Mouse (Mus musculus): ENCODE data around the gene Apobec3. TPM values are rescaled to one million over a fixed set of nuclear protein-coding genes. Genes with fewer than 3 reads are reported as not detected.
"Not testable (repeated sequence)": the region's sequence is repeated elsewhere in the genome, so short reads cannot be mapped to it uniquely, and the experiment has no call there.

Gene Apobec3
- polyA plus RNA-seq, 1 experiment from 2014 or later = 7.6 TPM

DNA sequence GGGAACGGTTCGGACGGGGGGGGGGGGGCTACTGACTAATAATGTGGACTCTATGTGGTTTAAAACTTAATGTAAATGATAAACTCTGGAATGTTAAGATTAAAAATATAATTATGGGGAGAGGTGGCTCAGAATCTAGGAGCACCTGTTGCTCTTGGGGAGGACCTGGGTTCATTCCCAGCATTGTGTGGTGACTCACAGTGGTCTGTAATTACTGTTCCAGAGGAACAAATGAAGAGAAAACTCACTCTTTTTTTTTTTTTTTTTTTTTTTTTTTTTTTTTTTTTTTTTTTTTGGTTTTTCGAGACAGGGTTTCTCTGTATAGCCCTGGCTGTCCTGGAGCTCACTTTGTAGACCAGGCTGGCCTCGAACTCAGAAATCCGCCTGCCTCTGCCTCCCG is 48.0 kb downstream of the Apobec3 start:
- H3K4me1 ChIP-seq (ENCODE audit: control insufficient read depth, insufficient read depth, low read length); H3K27ac ChIP-seq (replicated peaks; ENCODE audit: low read depth, low read length); H3K4me3 ChIP-seq (ENCODE audit: low read depth, low read length); H3K36me3 ChIP-seq (replicated peaks; ENCODE audit: control insufficient read depth, insufficient read depth, low read depth, low read length); H3K9ac ChIP-seq (replicated peaks; ENCODE audit: low read length); H3K4me2 ChIP-seq (ENCODE audit: low read depth, low read length); H3K27me3 ChIP-seq (ENCODE audit: control insufficient read depth, insufficient read depth, low read length); ATAC-seq (replicated peaks; ENCODE audit: insufficient number of reproducible peaks, low FRiP score, low TSS enrichment, low read depth); H3K9me3 ChIP-seq (replicated peaks; ENCODE audit: control insufficient read depth, low read length); DNase-seq (ENCODE audit: low spot score): not testable (repeated sequence)
- WGBS = 80% methylated on average over 4 of the region's 7 CpGs

DNA sequence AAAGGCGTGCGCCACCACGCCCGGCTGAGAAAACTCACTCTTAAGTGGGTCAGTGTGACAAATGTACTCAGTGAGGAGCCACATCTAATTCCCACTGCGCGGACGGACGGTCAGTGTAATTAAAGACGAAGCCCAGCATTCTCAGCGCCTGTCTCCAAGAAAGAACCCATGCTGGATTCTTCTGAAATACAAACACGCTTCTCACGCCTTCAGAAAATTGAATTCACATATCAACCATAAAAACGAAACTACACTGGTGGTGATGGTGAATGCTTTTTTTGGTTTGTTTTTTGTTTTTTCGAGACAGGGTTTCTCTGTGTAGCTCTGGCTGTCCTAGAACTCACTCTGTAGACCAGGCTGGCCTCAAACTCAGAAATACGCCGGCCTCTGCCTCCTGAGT is 48.5 kb downstream of the Apobec3 start:
- no peak overlapping the region for H3K27ac ChIP-seq (replicated peaks; ENCODE audit: low read depth, low read length)
- H3K36me3 ChIP-seq (replicated peaks; ENCODE audit: control insufficient read depth, insufficient read depth, low read depth, low read length) = no peaks in the 10 kb centered on the region
- H3K9ac ChIP-seq (replicated peaks; ENCODE audit: low read length) = no peak overlapping the region
- H3K4me1 ChIP-seq (ENCODE audit: control insufficient read depth, insufficient read depth, low read length) = no peaks in the 10 kb centered on the region
- no peaks in the 10 kb centered on the region for H3K27me3 ChIP-seq (ENCODE audit: control insufficient read depth, insufficient read depth, low read length)
- ATAC-seq (replicated peaks; ENCODE audit: insufficient number of reproducible peaks, low FRiP score, low TSS enrichment, low read depth) (no peak), DNase-seq (ENCODE audit: low spot score) (no peak)
- no peak overlapping the region for H3K4me2 ChIP-seq (ENCODE audit: low read depth, low read length)
- 91% methylated on average over 16 of the region's 16 CpGs for WGBS
- no peak overlapping the region for H3K4me3 ChIP-seq (ENCODE audit: low read depth, low read length)
- no peaks in the 10 kb centered on the region for H3K9me3 ChIP-seq (replicated peaks; ENCODE audit: control insufficient read depth, low read length)

DNA sequence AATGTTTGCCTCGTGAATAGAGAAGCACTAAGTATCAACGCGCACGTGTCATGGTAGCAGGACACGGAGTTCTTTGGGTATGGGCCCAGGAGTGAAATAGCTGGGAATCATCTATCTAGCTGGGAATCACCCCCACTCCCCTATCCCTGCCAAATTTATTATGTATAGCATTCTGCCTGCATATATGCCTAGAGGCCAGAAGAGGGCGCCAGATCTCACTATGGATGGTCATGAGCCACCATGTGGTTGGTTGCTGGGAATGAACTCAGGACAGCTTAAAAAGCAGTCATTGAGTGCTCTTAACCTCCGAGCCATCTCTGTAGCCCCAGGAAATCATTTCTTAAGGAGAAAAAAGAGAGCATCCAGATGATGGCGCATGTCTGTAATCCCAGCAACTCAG is 49.5 kb downstream of the Apobec3 start:
- Histone ChIP-seq H3K36me3 (replicated peaks; ENCODE audit: control insufficient read depth, insufficient read depth, low read depth, low read length) (no peaks in the 10 kb centered on the region), H3K9ac (replicated peaks; ENCODE audit: low read length) (no peak overlapping the region), H3K4me2 (ENCODE audit: low read depth, low read length) (no peak overlapping the region), H3K4me3 (ENCODE audit: low read depth, low read length) (no peak overlapping the region), H3K9me3 (replicated peaks; ENCODE audit: control insufficient read depth, low read length) (no peaks in the 10 kb centered on the region), H3K4me1 (ENCODE audit: control insufficient read depth, insufficient read depth, low read length) (no peaks in the 10 kb centered on the region), H3K27ac (replicated peaks; ENCODE audit: low read depth, low read length) (no peak overlapping the region), H3K27me3 (ENCODE audit: control insufficient read depth, insufficient read depth, low read length) (no peaks in the 10 kb centered on the region)
- DNase-seq (ENCODE audit: low spot score) (peak; percentile 77), ATAC-seq (replicated peaks; ENCODE audit: insufficient number of reproducible peaks, low FRiP score, low TSS enrichment, low read depth) (no peak)
- WGBS = 26% methylated on average over 8 of the region's 8 CpGs

DNA sequence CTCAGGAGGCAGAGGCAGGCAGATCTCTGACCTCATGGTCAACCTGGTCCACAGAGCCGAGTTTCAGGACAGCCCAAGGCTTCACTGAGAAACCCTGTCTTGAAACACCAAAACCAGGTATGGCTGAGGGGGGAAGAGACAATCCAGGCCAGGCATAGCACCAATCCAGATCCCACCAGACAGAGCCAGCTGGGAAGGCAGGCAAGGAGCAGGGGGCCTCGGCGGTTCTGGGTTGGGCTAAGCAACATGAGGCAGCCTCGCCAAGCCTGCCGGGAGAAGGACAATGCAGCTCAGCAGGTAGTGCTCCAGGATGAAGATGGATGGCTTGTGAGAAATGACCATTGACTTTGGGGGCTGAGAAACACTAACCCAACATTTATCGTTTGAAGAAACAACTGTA is 51.1 kb downstream of the Apobec3 start:
- H3K9ac ChIP-seq (replicated peaks; ENCODE audit: low read length) = no peak overlapping the region
- H3K4me1 ChIP-seq (ENCODE audit: control insufficient read depth, insufficient read depth, low read length) = no peaks in the 10 kb centered on the region
- 80% methylated on average over 6 of the region's 6 CpGs for WGBS
- no peak for ATAC-seq (replicated peaks; ENCODE audit: insufficient number of reproducible peaks, low FRiP score, low TSS enrichment, low read depth)
- DNase-seq (ENCODE audit: low spot score) = no peak
- no peaks in the 10 kb centered on the region for H3K36me3 ChIP-seq (replicated peaks; ENCODE audit: control insufficient read depth, insufficient read depth, low read depth, low read length)
- no peaks in the 10 kb centered on the region for H3K27me3 ChIP-seq (ENCODE audit: control insufficient read depth, insufficient read depth, low read length)
- H3K4me2 ChIP-seq (ENCODE audit: low read depth, low read length) = no peak overlapping the region
- no peak overlapping the region for H3K27ac ChIP-seq (replicated peaks; ENCODE audit: low read depth, low read length)
- H3K9me3 ChIP-seq (replicated peaks; ENCODE audit: control insufficient read depth, low read length) = no peaks in the 10 kb centered on the region
- H3K4me3 ChIP-seq (ENCODE audit: low read depth, low read length) = no peak overlapping the region

DNA sequence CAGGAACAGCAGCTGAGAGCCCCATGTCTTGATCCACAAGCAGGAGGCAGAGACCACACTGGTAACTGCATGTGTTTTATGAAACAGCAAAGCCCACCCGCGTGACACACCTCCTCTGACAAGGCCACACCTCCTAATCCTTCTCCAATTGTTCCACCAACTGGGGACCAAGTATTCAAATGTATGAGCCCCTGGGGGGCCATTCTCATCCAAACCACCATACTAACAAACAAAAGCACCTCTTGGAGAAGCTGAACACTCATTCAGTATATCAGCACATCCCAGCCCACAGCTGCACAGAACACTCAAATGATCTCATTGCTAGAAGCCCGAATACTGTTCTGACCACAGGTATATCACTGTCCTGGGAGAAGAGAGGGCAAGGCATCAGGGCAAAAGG is 52.1 kb downstream of the Apobec3 start:
- ATAC-seq (replicated peaks; ENCODE audit: insufficient number of reproducible peaks, low FRiP score, low TSS enrichment, low read depth) (no peak), DNase-seq (ENCODE audit: low spot score) (no peak)
- H3K9ac ChIP-seq (replicated peaks; ENCODE audit: low read length) = no peak overlapping the region
- no peaks in the 10 kb centered on the region for H3K27me3 ChIP-seq (ENCODE audit: control insufficient read depth, insufficient read depth, low read length)
- H3K4me1 ChIP-seq (ENCODE audit: control insufficient read depth, insufficient read depth, low read length) = no peaks in the 10 kb centered on the region
- no peak overlapping the region for H3K4me3 ChIP-seq (ENCODE audit: low read depth, low read length)
- H3K9me3 ChIP-seq (replicated peaks; ENCODE audit: control insufficient read depth, low read length) = no peaks in the 10 kb centered on the region
- no peak overlapping the region for H3K27ac ChIP-seq (replicated peaks; ENCODE audit: low read depth, low read length)
- 77% methylated on average over 3 of the region's 3 CpGs for WGBS
- no peaks in the 10 kb centered on the region for H3K36me3 ChIP-seq (replicated peaks; ENCODE audit: control insufficient read depth, insufficient read depth, low read depth, low read length)
- no peak overlapping the region for H3K4me2 ChIP-seq (ENCODE audit: low read depth, low read length)

DNA sequence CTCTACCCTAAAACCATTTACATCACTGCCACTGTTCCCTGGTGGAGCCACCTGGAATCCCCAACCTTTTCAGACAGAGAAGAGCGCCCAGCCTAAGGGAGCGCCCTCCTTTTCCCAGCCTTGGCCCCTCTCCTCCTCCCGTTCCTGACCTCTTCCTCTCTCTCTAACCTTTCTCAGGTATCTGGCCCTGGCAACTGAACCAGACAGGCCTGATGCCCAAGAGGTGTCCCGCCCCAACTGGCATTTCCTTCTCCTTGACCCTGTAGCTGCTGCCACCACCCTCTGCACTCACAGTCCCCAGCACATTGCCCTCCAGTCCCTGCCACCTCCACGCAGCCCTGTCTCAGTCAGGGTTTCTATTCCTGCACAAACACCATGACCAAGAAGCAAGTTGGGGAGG is 53.5 kb downstream of the Apobec3 start:
- Histone ChIP-seq H3K4me1 (ENCODE audit: control insufficient read depth, insufficient read depth, low read length) (peaks cover 7% of the 10 kb centered on the region), H3K9ac (replicated peaks; ENCODE audit: low read length) (no peak overlapping the region), H3K27me3 (ENCODE audit: control insufficient read depth, insufficient read depth, low read length) (no peaks in the 10 kb centered on the region), H3K4me2 (ENCODE audit: low read depth, low read length) (no peak overlapping the region), H3K36me3 (replicated peaks; ENCODE audit: control insufficient read depth, insufficient read depth, low read depth, low read length) (no peaks in the 10 kb centered on the region), H3K4me3 (ENCODE audit: low read depth, low read length) (no peak overlapping the region), H3K27ac (replicated peaks; ENCODE audit: low read depth, low read length) (no peak overlapping the region), H3K9me3 (replicated peaks; ENCODE audit: control insufficient read depth, low read length) (no peaks in the 10 kb centered on the region)
- ATAC-seq (replicated peaks; ENCODE audit: insufficient number of reproducible peaks, low FRiP score, low TSS enrichment, low read depth) = no peak
- WGBS = 77% methylated on average over 5 of the region's 5 CpGs
- no peak for DNase-seq (ENCODE audit: low spot score)

DNA sequence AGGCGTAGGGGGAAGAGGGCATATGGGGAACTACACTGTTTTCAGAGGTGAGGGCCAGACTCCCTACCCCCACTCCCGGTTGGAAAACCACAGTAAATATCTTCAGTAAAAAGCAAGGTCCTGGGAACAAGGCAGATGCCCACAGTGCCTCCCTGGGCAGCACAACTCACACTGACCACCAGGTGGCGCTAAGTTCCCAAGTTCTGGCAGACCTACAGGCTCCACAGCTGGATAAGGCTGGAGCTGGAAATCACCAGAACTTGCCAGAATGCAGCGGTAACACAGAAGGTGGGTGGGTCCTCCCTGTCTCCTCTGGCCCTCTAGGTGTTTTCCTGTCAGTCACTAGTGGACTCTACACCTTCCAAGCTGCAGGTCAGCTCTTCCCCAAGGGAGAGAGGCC is 54.6 kb downstream of the Apobec3 start:
- 16% methylated on average over 4 of the region's 4 CpGs for WGBS
- Histone ChIP-seq H3K9me3 (replicated peaks; ENCODE audit: control insufficient read depth, low read length) (no peaks in the 10 kb centered on the region), H3K27me3 (ENCODE audit: control insufficient read depth, insufficient read depth, low read length) (no peaks in the 10 kb centered on the region), H3K27ac (replicated peaks; ENCODE audit: low read depth, low read length) (no peak overlapping the region), H3K4me2 (ENCODE audit: low read depth, low read length) (no peak overlapping the region), H3K4me3 (ENCODE audit: low read depth, low read length) (no peak overlapping the region), H3K36me3 (replicated peaks; ENCODE audit: control insufficient read depth, insufficient read depth, low read depth, low read length) (no peaks in the 10 kb centered on the region), H3K9ac (replicated peaks; ENCODE audit: low read length) (no peak overlapping the region), H3K4me1 (ENCODE audit: control insufficient read depth, insufficient read depth, low read length) (peaks cover 13% of the 10 kb centered on the region)
- peak; percentile 67; the same call in 1 of the 2 replicates for ATAC-seq (replicated peaks; ENCODE audit: insufficient number of reproducible peaks, low FRiP score, low TSS enrichment, low read depth)
- peak; percentile 94 for DNase-seq (ENCODE audit: low spot score)

DNA sequence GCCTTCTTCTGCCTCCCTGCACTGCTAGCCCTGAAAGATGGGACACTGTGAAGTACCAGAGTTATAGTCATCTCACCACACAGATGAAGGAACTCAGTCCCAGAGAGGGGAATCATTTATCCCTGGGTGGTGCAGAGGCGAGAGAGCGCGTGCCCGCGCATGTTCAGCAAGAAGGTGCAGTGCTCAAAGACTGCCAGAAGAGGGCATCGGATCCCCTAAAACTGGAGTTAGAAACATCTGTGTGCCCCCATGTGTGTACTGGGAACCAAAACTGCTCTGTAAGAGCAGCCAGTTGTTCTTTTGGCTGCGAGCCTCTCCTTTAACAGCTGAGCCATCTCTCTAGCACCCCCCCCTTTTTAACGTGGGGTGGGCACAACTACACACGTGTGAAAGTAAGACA is 55.3 kb downstream of the Apobec3 start:
- DNase-seq (ENCODE audit: low spot score) (peak; percentile 45), ATAC-seq (replicated peaks; ENCODE audit: insufficient number of reproducible peaks, low FRiP score, low TSS enrichment, low read depth) (no peak)
- no peak overlapping the region for H3K9ac ChIP-seq (replicated peaks; ENCODE audit: low read length)
- H3K27ac ChIP-seq (replicated peaks; ENCODE audit: low read depth, low read length) = no peak overlapping the region
- no peaks in the 10 kb centered on the region for H3K27me3 ChIP-seq (ENCODE audit: control insufficient read depth, insufficient read depth, low read length)
- no peak overlapping the region for H3K4me2 ChIP-seq (ENCODE audit: low read depth, low read length)
- no peaks in the 10 kb centered on the region for H3K9me3 ChIP-seq (replicated peaks; ENCODE audit: control insufficient read depth, low read length)
- H3K4me3 ChIP-seq (ENCODE audit: low read depth, low read length) = no peak overlapping the region
- WGBS = 56% methylated on average over 9 of the region's 9 CpGs
- peaks cover 18% of the 10 kb centered on the region for H3K4me1 ChIP-seq (ENCODE audit: control insufficient read depth, insufficient read depth, low read length)
- H3K36me3 ChIP-seq (replicated peaks; ENCODE audit: control insufficient read depth, insufficient read depth, low read depth, low read length) = no peaks in the 10 kb centered on the region
